Mouse (Mus musculus): ENCODE data around the gene S100a10. TPM values are rescaled to one million over a fixed set of nuclear protein-coding genes. Genes with fewer than 3 reads are reported as not detected.

S100a10 gene
- polyA plus RNA-seq, 1 experiment, result 138 TPM

DNA sequence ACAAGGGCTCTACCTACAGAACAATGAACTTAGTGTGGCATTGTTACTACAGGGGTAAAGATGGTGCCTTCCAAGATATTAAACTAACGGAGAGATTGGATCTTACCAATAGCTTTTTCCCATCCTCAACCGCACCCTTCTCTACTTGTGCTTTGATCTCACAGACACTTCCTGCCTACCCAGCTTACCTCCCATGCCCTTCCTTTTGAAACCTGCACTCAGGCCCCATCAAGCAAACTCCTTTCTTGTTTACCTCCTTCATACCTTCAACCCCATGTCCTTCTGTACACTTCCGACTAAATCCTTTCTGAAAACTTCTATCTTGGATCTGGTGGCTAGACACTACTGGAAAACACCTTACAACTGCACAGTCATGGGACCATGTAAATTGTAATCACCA is 40.3 kb upstream of the S100a10 start:
- Histone ChIP-seq H3K4me3 (replicated peaks; ENCODE audit: control insufficient read depth, low read depth, low read length) (no peak overlapping the region), H3K27ac (ENCODE audit: control insufficient read depth, insufficient read depth, low read depth, low read length, poor library complexity) (no peak overlapping the region), H3K4me1 (ENCODE audit: control insufficient read depth, insufficient read depth, low read length) (peaks cover 1% of the 10 kb centered on the region; the same call in 1 of the 2 replicates)
- 82% methylated on average over 3 of the region's 3 CpGs for WGBS
- TF ChIP-seq POLR2A (IDR thresholded peaks at IDR 0.05; ENCODE audit: borderline replicate concordance, control insufficient read depth, low read depth, low read length) (no peak), CTCF (IDR thresholded peaks at IDR 0.05; ENCODE audit: control insufficient read depth, insufficient read depth, low read length) (no peak)

GRCm38 (mm10) chr3:93517343-93517742 is 37.5 kb upstream of the S100a10 start:
- 58% methylated on average over 2 of the region's 2 CpGs for WGBS
- no peak overlapping the region for H3K27ac ChIP-seq (ENCODE audit: control insufficient read depth, insufficient read depth, low read depth, low read length, poor library complexity)
- no peak for TF ChIP-seq POLR2A (IDR thresholded peaks at IDR 0.05; ENCODE audit: borderline replicate concordance, control insufficient read depth, low read depth, low read length)
- no peak for TF ChIP-seq CTCF (IDR thresholded peaks at IDR 0.05; ENCODE audit: control insufficient read depth, insufficient read depth, low read length)
- no peaks in the 10 kb centered on the region; the same call in 1 of the 2 replicates for H3K4me1 ChIP-seq (ENCODE audit: control insufficient read depth, insufficient read depth, low read length)
- no peak overlapping the region for H3K4me3 ChIP-seq (replicated peaks; ENCODE audit: control insufficient read depth, low read depth, low read length)

GRCm38 (mm10) chr3:93519856-93520329 is 35.0 kb upstream of the S100a10 start:
- no peak overlapping the region for H3K4me3 ChIP-seq (replicated peaks; ENCODE audit: control insufficient read depth, low read depth, low read length)
- H3K27ac ChIP-seq (ENCODE audit: control insufficient read depth, insufficient read depth, low read depth, low read length, poor library complexity), result no peak overlapping the region; the same call in 1 of the 2 replicates
- 41% methylated on average over 5 of the region's 5 CpGs for WGBS
- TF ChIP-seq POLR2A (IDR thresholded peaks at IDR 0.05; ENCODE audit: borderline replicate concordance, control insufficient read depth, low read depth, low read length), result no peak
- no peak for TF ChIP-seq CTCF (IDR thresholded peaks at IDR 0.05; ENCODE audit: control insufficient read depth, insufficient read depth, low read length)
- no peaks in the 10 kb centered on the region; the same call in 1 of the 2 replicates for H3K4me1 ChIP-seq (ENCODE audit: control insufficient read depth, insufficient read depth, low read length)

- peak within 1 kb of the TSS; percentile 73 for H3K4me3 ChIP-seq (replicated peaks; ENCODE audit: control insufficient read depth, low read depth, low read length)
- under 1% methylated on average over 38 of the region's 38 CpGs for WGBS
- TF ChIP-seq POLR2A (IDR thresholded peaks at IDR 0.05; ENCODE audit: borderline replicate concordance, control insufficient read depth, low read depth, low read length), result peak; percentile 72
- TF ChIP-seq CTCF (IDR thresholded peaks at IDR 0.05; ENCODE audit: control insufficient read depth, insufficient read depth, low read length), result no peak
- no peaks in the 10 kb centered on the region; the same call in 1 of the 2 replicates for H3K4me1 ChIP-seq (ENCODE audit: control insufficient read depth, insufficient read depth, low read length)
- peak within 1 kb of the TSS; percentile 94 for H3K27ac ChIP-seq (ENCODE audit: control insufficient read depth, insufficient read depth, low read depth, low read length, poor library complexity)
These were observed 34.3 kb upstream of the S100a10 start, which contains the start of gene S100a11 for GRCm38 (mm10) chr3:93520330-93521193. TSS of gene S100a11 (plus strand) at chr3:93520488.

- Histone ChIP-seq H3K4me1 (ENCODE audit: control insufficient read depth, insufficient read depth, low read length) (no peaks in the 10 kb centered on the region; the same call in 1 of the 2 replicates), H3K4me3 (replicated peaks; ENCODE audit: control insufficient read depth, low read depth, low read length) (peak overlapping the region; percentile 65), H3K27ac (ENCODE audit: control insufficient read depth, insufficient read depth, low read depth, low read length, poor library complexity) (peak overlapping the region; percentile 57)
- WGBS, result 39% methylated on average over 8 of the region's 8 CpGs
- TF ChIP-seq POLR2A (IDR thresholded peaks at IDR 0.05; ENCODE audit: borderline replicate concordance, control insufficient read depth, low read depth, low read length) (no peak), CTCF (IDR thresholded peaks at IDR 0.05; ENCODE audit: control insufficient read depth, insufficient read depth, low read length) (no peak)
These were observed 33.3 kb upstream of the S100a10 start for GRCm38 (mm10) chr3:93521462-93522057.

DNA sequence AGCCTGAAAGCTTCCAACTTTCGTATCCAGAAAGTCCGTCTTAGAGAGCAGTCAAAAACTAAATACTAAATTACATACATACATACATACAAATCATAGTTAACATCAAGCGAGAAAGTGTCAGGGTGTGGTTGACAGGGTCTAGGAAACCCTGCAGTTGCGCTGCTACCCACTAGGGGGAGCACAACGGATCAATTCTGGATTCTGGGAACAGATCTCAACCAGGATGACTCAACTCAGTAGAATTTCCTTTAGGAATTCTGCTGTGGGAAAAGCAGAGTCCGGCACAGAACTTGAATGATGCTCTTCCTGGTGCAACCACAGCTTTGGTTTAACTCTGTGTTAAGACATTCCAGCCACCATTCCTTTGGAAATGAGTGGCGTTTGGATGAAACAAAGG is 32.3 kb upstream of the S100a10 start:
- H3K4me3 ChIP-seq (replicated peaks; ENCODE audit: control insufficient read depth, low read depth, low read length), result peak overlapping the region; percentile 48
- H3K4me1 ChIP-seq (ENCODE audit: control insufficient read depth, insufficient read depth, low read length), result no peaks in the 10 kb centered on the region; the same call in 1 of the 2 replicates
- TF ChIP-seq CTCF (IDR thresholded peaks at IDR 0.05; ENCODE audit: control insufficient read depth, insufficient read depth, low read length), result peak; percentile 69
- TF ChIP-seq POLR2A (IDR thresholded peaks at IDR 0.05; ENCODE audit: borderline replicate concordance, control insufficient read depth, low read depth, low read length), result no peak
- WGBS, result 51% methylated on average over 7 of the region's 7 CpGs
- no peak overlapping the region for H3K27ac ChIP-seq (ENCODE audit: control insufficient read depth, insufficient read depth, low read depth, low read length, poor library complexity)

- TF ChIP-seq POLR2A (IDR thresholded peaks at IDR 0.05; ENCODE audit: borderline replicate concordance, control insufficient read depth, low read depth, low read length), result no peak
- TF ChIP-seq CTCF (IDR thresholded peaks at IDR 0.05; ENCODE audit: control insufficient read depth, insufficient read depth, low read length), result no peak
These were observed 27.6 kb upstream of the S100a10 start for GRCm38 (mm10) chr3:93527300-93527699.

GRCm38 (mm10) chr3:93528807-93529206 is 26.1 kb upstream of the S100a10 start:
- WGBS, result 39% methylated on average over 5 of the region's 5 CpGs
- no peak for TF ChIP-seq POLR2A (IDR thresholded peaks at IDR 0.05; ENCODE audit: borderline replicate concordance, control insufficient read depth, low read depth, low read length)
- no peak for TF ChIP-seq CTCF (IDR thresholded peaks at IDR 0.05; ENCODE audit: control insufficient read depth, insufficient read depth, low read length)
- H3K27ac ChIP-seq (ENCODE audit: control insufficient read depth, insufficient read depth, low read depth, low read length, poor library complexity), result no peak overlapping the region
- H3K4me1 ChIP-seq (ENCODE audit: control insufficient read depth, insufficient read depth, low read length), result no peaks in the 10 kb centered on the region; the same call in 1 of the 2 replicates
- no peak overlapping the region for H3K4me3 ChIP-seq (replicated peaks; ENCODE audit: control insufficient read depth, low read depth, low read length)

More at GRCm38 (mm10) chr3:93527300-93527699, 27.6 kb upstream of the S100a10 start:
- Histone ChIP-seq H3K4me1 (ENCODE audit: control insufficient read depth, insufficient read depth, low read length) (no peaks in the 10 kb centered on the region; the same call in 1 of the 2 replicates), H3K27ac (ENCODE audit: control insufficient read depth, insufficient read depth, low read depth, low read length, poor library complexity) (no peak overlapping the region), H3K4me3 (replicated peaks; ENCODE audit: control insufficient read depth, low read depth, low read length) (no peak overlapping the region)
- WGBS, result 85% methylated on average over 3 of the region's 3 CpGs

Data from bone marrow, adult 2 months (tissue).